Mouse (Mus musculus) embryo, embryonic 11 days (tissue): Measurements from ENCODE around the gene Fbxw2.
"Not testable (repeated sequence)": the region's sequence is repeated elsewhere in the genome, so short reads cannot be mapped to it uniquely, and the experiment has no call there.

Experiments
- DNase-seq: peaks from one replicate; pipeline ENCODE4 v3.0.0-alpha.2; 2015

Gene Fbxw2

DNA sequence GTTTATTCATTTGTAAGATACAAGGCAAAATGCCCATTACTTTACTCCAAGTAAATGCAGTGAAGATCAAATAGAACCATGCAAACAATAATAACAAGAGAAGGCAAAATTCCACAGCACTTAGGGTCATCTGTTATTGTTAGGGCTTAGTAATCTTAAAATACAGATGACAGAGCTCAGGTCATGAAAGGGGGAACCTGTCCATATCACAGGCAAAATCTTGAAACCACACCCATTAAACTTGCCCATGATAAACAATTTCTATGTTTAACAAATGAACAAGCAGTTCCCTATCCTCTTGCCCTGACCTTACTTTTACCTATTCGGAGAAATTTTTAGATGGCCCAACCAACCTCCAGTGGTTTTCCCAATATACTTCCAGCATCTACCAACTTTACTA is 16.5 kb downstream of the Fbxw2 start:
- no peak for DNase-seq

- no peak for DNase-seq
Observed at GRCm38 (mm10) chr2:34808057-34808456, 18.1 kb downstream of the Fbxw2 start.

DNA sequence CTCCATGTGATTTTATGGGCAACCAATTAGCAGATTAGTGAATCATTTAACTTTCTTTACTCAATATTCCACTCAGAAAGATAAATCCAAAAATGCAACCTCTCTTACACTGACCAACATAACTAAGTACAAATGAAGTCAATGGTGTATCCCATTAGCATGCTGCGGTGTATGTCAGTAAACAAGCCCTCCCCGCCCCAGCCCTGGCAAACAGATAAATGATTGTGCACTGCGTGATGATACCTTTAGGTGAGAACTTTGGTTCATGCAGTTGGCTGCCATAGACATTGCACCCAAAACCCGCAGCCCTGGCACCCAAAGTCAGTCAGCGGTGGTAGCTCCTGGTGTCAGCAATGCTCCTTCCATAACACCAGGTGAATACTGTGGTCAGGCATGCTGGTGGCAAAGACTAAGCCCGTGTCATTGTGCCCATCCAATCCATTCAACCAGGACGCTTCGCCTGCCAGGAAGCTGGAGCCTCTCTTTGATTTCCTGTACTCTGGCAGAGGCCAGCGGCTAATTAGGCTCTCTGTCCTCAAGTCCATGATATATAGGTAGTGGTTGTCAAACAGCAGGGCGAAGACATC is 20.7 kb downstream of the Fbxw2 start:
- DNase-seq: no peak

DNA sequence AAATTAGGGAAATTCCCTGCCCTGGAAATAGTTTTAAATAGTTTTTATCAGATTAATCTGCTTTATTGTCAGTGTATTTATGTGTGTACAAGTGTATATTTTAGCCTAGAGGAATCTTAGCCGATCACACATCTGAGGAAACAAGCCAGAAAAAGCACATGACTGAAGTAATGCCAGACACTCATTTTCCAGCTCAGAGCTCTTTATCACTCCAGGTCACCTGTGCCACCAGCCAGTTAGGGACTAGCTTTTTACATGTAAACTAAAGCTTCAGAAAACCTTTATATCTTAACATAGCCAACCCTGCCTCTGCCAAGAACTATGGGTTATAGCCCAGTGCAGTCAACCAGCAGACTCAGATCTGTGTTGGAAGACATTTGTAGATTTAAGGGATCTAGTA is 21.3 kb downstream of the Fbxw2 start:
- DNase-seq: no peak

DNA sequence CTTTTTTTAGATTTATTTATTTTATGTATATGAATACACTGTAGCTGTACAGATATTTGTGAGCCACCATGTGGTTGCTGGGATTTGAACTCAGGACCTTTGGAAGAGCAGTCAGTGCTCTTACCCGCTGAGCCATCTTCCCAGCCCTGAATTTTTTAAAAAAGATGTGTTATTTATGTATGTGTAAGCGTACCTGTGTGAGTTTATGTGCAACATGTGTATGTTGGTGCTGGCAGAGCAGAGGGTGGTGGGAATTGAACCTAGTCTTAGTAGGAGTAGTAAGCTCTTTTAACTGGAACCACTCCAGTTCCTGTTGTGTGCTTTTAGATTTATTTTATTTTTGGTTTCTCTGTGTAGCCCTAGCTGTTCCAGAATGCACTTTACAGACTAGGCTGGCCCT is 21.9 kb downstream of the Fbxw2 start:
- no peak for DNase-seq

DNA sequence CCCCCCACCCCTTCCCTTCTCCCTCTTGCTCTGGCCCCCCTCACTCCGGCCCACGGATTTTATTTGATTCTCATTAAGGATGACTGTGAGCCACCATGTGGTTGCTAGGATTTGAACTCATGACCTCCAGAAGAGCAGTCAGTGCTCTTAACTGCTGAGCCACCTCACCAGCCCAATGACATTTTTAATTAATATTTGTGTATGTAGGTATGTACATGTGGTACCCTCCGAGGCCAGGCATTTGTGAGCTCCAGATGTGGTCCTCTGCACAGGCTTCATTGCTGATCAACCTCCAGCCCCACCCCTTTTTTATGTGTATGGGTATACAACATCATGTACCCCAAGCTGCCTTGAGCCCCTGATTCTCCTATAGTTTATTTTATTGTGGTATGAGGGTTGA is 22.4 kb downstream of the Fbxw2 start:
- DNase-seq: no peak

DNA sequence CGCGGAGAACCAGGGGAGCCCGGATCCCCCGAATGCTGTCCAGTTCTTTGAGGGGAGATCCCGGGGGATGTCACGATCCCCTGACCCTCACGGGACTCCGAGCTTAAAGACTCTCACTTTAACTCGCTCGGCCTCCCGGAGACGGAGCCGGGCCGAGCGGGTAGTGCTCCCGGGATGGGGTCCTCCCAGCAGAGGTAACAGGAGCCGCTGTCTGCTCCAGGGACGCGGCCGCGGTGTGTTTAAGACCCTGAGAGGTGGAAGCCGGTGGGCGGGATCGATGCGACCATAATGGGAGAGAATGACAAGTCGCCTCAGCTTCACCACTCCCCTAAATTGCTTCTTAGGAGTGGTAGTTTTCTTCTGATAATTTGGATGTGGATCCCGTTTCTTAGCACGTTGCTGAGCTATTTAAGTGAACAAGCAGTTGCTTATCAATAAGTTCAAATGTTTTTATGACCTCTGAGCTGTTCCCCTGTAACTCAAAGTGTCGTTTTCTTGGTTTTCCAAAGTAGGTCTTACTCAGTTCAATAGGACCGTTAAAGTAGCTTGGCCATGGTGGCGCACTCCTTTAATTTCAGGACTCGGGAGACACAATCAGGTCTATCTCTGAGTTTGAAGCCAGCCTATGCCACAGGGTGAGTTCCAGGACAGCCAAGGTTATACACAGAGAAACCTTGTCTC is 23.4 kb downstream of the Fbxw2 start:
- peak; percentile 22 for DNase-seq

- peak; percentile 100 for DNase-seq
Observed at GRCm38 (mm10) chr2:34801516-34802482, 24.3 kb downstream of the Fbxw2 start.

DNA sequence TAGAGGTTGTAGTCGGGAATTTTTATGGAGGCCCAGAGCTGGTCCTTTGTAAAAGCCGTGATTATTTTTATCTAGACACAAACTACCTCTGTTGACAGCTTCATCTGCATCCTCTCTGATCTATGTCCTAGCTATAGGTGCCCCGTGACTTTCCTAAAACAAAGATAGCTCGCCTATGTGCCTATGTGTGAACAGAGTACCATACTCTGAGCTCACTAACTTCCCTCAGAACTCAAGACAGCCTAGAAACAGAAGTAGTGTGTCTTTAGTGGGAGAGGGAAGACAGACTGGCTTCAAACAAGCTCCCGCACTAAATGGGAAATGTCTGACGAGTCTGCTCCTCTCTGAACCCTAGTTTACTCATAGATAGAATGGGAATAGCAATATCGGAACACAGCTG is 25.7 kb downstream of the Fbxw2 start:
- DNase-seq: no peak

GRCm38 (mm10) chr2:34799357-34800256 is 26.5 kb downstream of the Fbxw2 start, which contains the start of gene Rabepk:
Rabepk (minus strand) TSS chr2:34799912.
- DNase-seq: peak; percentile 92

DNA sequence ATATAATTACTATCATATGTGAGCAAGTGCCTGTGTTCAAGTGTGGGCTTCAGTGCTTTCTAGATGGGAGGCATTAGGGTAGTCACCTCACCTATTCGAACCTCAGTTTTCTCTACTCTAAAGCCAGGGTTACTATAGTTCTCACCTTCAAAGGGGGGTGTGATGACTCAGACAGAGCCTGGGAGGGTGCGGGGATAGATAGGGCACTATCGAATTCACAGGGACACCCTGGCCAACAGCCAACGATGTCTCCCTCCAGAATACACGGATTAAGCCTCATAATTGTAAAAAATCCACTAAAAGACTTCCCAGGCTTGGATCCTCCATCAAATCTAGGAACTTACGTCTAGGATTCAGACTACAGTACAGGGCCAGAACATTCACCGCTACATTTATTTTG is 30.7 kb downstream of the Fbxw2 start:
- DNase-seq: no peak

DNA sequence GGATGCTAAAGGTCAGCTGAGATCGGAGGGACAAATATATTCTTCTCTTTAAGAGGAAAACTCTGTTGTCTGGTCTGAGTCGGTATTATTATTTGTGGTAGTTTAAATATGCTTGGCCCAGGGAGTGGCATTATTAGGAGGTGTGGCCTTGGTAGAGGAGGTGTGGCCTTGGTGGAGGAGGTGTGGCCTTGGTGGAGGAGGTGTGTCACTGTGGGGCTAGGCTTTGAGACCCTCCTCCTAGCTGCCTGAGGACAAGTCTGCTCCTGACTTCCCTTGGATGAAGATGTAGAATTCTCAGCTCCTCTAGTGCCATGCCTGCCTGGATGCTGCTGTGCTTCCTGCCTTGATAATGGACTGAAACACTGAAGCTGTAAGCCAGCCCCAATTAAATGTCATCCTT is 31.6 kb downstream of the Fbxw2 start:
- DNase-seq: no peak

DNA sequence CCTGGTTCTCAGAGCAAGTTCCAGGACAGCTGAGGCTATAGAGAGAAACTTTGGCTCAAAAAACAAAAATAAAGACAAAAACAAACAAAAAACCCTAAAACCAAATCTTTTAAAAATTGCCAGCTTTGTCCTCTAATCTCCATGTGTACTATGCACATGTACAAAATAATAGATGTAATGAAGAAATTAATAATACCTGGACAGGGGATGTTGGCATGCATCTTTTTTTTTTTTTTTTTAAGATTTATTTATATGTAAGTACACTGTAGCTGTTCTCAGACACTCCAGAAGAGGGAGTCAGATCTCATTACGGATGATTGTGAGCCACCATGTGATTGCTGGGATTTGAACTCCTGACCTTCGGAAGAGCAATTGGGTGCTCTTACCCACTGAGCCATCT is 33.6 kb downstream of the Fbxw2 start:
- DNase-seq: not testable (repeated sequence)

DNA sequence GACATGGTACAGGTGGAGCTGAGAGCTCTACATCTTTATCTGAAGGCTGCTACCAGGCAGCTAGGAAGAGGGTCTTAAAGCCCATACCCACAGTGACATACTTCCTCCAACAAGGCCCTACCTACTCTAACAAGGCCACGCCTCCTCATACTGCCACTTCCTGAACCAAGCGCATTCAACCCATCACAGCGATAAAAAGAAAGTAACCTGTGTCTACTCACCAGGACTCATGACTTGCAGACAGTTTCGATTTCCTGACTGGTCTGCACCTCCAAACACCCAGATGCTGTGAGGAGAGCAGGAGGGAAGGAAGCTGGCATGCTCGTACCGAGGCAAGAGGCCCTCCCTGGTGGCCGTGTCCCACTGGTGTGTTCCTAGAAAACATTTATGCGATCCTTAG is 35.8 kb downstream of the Fbxw2 start:
- DNase-seq: no peak

- DNase-seq: peak; percentile 35
Observed at GRCm38 (mm10) chr2:34784085-34784484, 42.0 kb downstream of the Fbxw2 start.

- no peak for DNase-seq
Observed at GRCm38 (mm10) chr2:34783064-34784020, 42.8 kb downstream of the Fbxw2 start.

- DNase-seq: no peak
Observed at GRCm38 (mm10) chr2:34777237-34777868, 48.8 kb downstream of the Fbxw2 start.

DNA sequence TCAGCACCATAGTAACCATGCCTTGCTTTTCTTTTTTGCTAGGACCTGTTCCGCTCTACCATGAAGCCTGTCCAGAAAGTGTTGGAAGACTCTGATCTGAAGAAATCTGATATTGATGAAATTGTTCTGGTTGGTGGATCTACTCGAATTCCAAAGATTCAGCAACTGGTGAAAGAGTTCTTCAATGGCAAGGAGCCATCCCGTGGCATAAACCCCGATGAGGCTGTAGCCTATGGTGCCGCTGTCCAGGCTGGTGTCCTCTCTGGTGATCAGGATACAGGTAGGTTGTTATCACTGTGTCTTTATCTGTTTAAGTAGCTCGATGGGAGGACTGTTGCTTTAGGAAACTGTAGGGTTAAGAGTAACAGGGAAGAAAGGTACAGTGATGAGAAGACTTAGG is 51.6 kb downstream of the Fbxw2 start:
- no peak for DNase-seq

GRCm38 (mm10) chr2:34773673-34774072 is 52.4 kb downstream of the Fbxw2 start:
- DNase-seq: no peak

DNA sequence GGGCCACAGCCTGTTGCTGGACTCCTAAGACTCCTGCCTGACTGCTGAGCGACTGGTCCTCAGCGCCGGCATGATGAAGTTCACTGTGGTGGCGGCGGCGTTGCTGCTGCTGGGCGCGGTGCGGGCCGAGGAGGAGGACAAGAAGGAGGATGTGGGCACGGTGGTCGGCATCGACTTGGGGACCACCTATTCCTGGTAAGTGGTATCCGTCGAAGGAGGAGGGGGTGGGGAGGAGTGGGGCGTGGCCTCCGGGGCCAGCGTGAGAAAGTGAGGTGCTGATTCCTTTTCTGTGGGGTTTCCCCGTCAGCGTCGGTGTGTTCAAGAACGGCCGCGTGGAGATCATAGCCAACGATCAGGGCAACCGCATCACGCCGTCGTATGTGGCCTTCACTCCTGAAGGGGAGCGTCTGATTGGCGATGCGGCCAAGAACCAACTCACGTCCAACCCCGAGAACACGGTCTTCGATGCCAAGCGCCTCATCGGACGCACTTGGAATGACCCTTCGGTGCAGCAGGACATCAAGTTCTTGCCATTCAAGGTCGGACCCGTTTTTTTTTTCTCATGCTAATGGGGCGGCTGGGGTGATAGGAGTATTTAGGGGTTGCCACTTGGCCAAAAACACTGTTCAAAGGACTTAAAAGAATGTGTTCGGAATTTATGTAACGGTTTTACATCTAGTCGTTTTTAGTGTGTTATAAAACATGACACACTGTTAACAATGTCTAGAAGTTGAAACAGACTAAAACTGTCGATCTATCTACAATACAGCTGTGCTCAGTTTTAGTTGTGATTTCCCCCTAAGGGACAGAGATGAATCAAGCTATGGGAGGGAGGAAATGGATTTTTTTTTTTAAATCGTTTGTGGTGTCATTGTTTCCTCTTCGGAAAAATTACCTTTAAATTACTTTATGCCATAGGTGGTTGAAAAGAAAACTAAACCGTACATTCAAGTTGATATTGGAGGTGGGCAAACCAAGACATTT is 53.6 kb downstream of the Fbxw2 start:
- peak; percentile 59 for DNase-seq
